Mouse (Mus musculus) ES-E14 (cell line): ENCODE results near the gene Elmo1.

Experiments used
- HCFC1 ChIP-seq: IDR thresholded peaks from 2 replicates; pipeline ENCODE4 v1.6.1; 2012; ENCODE audit warnings: low read length, inconsistent platforms, borderline replicate concordance; ENCODE audit not compliant: insufficient read depth
- MAFK ChIP-seq: IDR thresholded peaks from 2 replicates; pipeline ENCODE4 v1.6.1; 2014; ENCODE audit warnings: mild to moderate bottlenecking, low read depth, low read length, inconsistent platforms; ENCODE audit not compliant: insufficient read depth
- ZC3H11A ChIP-seq: IDR thresholded peaks from 2 replicates; pipeline ENCODE4 v1.6.1; 2012; ENCODE audit warnings: low read depth, mild to moderate bottlenecking, inconsistent platforms, low read length, borderline replicate concordance

DNA sequence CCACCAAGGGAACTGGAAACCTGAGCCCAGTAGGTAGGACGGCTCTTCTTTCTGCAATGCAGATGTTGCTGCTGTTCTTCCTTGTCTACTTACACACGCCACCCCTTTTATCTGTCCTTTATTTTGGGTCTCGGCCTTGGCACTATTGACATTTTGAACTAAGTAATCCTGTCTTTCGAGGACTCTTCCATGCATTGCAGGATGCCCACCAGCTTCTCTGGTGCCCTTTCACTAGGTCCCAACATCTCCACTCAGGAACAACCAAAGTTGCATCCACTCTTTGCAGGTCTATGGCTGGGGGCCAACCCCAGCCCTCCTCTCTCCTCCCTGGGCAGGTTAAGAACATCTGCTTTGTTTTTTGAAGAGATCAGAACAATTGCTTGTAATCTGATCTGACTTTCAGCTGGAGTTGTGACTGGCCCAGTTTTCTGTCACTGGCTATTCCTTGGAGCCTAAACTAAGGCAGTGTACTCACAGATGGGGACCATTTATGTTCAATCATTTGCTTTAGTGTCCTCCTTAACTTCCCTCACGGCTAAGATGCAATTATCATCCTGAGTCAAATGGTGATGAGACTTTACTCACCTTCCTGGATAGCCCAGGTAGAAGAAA lies 6.7 kb downstream of the Elmo1 start:
- TF ChIP-seq MAFK (no peak), ZC3H11A (no peak), HCFC1 (no peak)
